Mouse (Mus musculus): ENCODE data around the gene Tmem254b. TPM values are rescaled to one million over a fixed set of nuclear protein-coding genes. Genes with fewer than 3 reads are reported as not detected.
"Not testable (repeated sequence)": the region's sequence is repeated elsewhere in the genome, so short reads cannot be mapped to it uniquely, and the experiment has no call there.

Tmem254b gene
- polyA plus RNA-seq (2014; fragmentation: Nextera tagmentation; extraction: Ambion mirVana), result 22.1 and 25.1 TPM in 2 replicates

DNA sequence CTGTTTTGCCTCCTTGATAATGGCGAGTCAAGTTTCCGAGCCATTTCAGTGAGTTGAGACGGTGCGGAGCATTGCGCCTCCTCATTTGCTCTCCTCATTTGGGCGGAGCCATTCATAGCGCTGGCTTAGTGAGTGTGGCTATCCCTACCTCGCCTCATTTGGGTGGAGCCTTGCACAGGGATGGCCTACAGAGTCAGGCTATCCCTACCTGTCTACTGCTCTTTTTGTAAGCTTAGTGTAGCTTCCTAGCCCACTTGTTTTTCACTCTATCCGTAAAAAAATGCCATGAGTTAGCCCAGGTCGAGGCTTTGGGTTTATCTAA lies at the start of gene Tmem254b:
TSS of gene Tmem254b (minus strand) at position 116 of the 322 bp plus-strand sequence.
- no CpG with 5 or more reads among the region's 10 CpGs for WGBS (ENCODE audit: insufficient replicate concordance)
- H3K4me3 ChIP-seq (ENCODE audit: low read depth, low read length); H3K27ac ChIP-seq (ENCODE audit: low read depth, low read length); H3K27me3 ChIP-seq (ENCODE audit: control insufficient read depth, insufficient read depth, low read length); H3K36me3 ChIP-seq (ENCODE audit: control insufficient read depth, insufficient read depth, low read length); H3K4me1 ChIP-seq (ENCODE audit: control insufficient read depth, insufficient read depth, low read length); ATAC-seq (replicated peaks; ENCODE audit: insufficient number of reproducible peaks, low FRiP score, low TSS enrichment); H3K4me2 ChIP-seq; H3K9me3 ChIP-seq (replicated peaks; ENCODE audit: control insufficient read depth, low read length); H3K9ac ChIP-seq (ENCODE audit: low read depth, low read length): not testable (repeated sequence)

DNA sequence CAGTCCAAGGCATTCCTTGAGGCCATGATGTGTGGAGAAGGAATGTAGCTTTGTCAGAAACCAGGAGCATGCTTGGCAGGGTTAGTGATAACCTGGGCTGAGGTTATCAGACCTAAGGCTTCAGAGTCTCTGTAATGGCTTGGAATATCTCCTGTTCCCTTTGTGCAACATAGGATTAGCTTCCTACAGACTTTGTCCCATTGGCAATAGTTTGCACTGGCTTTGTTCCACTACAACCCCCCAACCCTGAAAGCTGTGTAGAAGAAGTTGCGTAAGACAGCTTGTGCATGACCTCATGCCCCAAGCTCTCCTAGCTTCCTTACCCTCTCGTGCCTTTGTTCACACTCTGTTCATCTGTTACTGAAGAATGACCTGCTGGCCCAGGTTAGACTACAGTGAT lies 30.3 kb upstream of the Tmem254b start:
- not testable (repeated sequence) for H3K9me3 ChIP-seq (replicated peaks; ENCODE audit: control insufficient read depth, low read length); H3K9ac ChIP-seq (ENCODE audit: low read depth, low read length); H3K36me3 ChIP-seq (ENCODE audit: control insufficient read depth, insufficient read depth, low read length); H3K4me3 ChIP-seq (ENCODE audit: low read depth, low read length); H3K27me3 ChIP-seq (ENCODE audit: control insufficient read depth, insufficient read depth, low read length); ATAC-seq (replicated peaks; ENCODE audit: insufficient number of reproducible peaks, low FRiP score, low TSS enrichment); H3K4me1 ChIP-seq (ENCODE audit: control insufficient read depth, insufficient read depth, low read length); H3K27ac ChIP-seq (ENCODE audit: low read depth, low read length); H3K4me2 ChIP-seq
- no CpG with 5 or more reads among the region's 2 CpGs for WGBS (ENCODE audit: insufficient replicate concordance)

- H3K9ac ChIP-seq (ENCODE audit: low read depth, low read length); H3K4me1 ChIP-seq (ENCODE audit: control insufficient read depth, insufficient read depth, low read length); H3K27me3 ChIP-seq (ENCODE audit: control insufficient read depth, insufficient read depth, low read length); H3K4me2 ChIP-seq; H3K4me3 ChIP-seq (ENCODE audit: low read depth, low read length); H3K9me3 ChIP-seq (replicated peaks; ENCODE audit: control insufficient read depth, low read length); H3K27ac ChIP-seq (ENCODE audit: low read depth, low read length); H3K36me3 ChIP-seq (ENCODE audit: control insufficient read depth, insufficient read depth, low read length); ATAC-seq (replicated peaks; ENCODE audit: insufficient number of reproducible peaks, low FRiP score, low TSS enrichment): not testable (repeated sequence)
- no CpG with 5 or more reads among the region's 5 CpGs for WGBS (ENCODE audit: insufficient replicate concordance)
Measured at GRCm38 (mm10) chr14:26216233-26217000, 9.6 kb upstream of the Tmem254b start.

DNA sequence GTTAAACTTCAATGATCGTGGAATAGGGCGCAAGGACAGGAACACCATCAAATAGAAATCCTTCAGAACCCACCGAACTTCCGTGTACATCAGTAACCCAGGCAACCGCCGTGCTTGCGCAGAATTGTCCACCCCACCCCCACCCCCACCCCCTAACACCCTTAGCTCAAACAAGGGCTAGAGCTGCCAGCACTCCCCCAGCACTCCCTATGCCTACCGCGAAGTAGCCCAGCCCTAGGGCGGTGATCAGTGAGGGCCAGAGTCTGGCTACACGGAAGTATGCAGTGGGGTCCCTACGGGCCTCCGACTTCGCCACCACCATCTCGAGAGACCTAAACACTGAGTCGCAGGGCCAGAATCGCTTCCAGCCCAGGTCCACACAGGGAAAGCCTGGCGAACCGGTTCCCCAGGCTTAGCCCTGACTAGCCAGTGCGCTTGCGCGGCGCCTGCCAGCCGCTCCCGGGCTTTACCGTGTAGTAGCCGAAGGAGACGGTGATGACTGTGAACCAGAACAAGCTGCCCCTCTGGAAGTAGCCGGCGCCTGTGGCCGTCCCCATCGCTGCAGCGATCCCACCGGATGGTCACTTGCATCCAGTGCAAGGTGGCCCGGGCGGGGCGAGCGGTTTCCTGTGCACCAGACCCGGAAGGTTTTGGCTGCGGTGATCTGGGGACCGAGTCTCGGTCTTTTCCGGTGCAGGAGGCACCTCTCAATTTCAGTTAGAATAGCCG lies 480 bp downstream of the Tmem254b start:
- not testable (repeated sequence) for H3K9ac ChIP-seq (ENCODE audit: low read depth, low read length); H3K4me2 ChIP-seq; H3K36me3 ChIP-seq (ENCODE audit: control insufficient read depth, insufficient read depth, low read length); H3K4me1 ChIP-seq (ENCODE audit: control insufficient read depth, insufficient read depth, low read length); H3K27ac ChIP-seq (ENCODE audit: low read depth, low read length); H3K27me3 ChIP-seq (ENCODE audit: control insufficient read depth, insufficient read depth, low read length); H3K4me3 ChIP-seq (ENCODE audit: low read depth, low read length); ATAC-seq (replicated peaks; ENCODE audit: insufficient number of reproducible peaks, low FRiP score, low TSS enrichment); H3K9me3 ChIP-seq (replicated peaks; ENCODE audit: control insufficient read depth, low read length)
- no CpG with 5 or more reads among the region's 44 CpGs for WGBS (ENCODE audit: insufficient replicate concordance)

DNA sequence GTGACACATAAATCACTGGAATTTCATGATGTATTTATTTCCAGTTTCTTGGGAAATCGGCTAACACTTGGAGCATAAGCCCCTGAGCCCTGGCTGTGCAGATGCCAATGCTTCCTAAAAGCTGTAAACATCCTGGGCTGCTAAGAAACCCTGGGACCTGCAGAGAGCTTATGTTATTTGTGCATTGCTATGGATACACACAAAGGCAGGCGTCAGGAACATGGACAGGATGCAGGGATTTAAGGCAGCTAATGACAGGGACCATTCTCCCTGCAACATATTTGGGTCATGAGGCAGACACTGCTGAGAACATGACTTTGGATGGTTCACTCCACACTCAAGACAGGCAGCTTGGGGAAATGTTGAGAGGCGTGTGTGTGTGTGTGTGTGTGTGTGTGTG lies 9.0 kb downstream of the Tmem254b start:
- H3K9ac ChIP-seq (ENCODE audit: low read depth, low read length); H3K36me3 ChIP-seq (ENCODE audit: control insufficient read depth, insufficient read depth, low read length); ATAC-seq (replicated peaks; ENCODE audit: insufficient number of reproducible peaks, low FRiP score, low TSS enrichment); H3K4me1 ChIP-seq (ENCODE audit: control insufficient read depth, insufficient read depth, low read length); H3K4me2 ChIP-seq; H3K9me3 ChIP-seq (replicated peaks; ENCODE audit: control insufficient read depth, low read length); H3K27me3 ChIP-seq (ENCODE audit: control insufficient read depth, insufficient read depth, low read length); H3K27ac ChIP-seq (ENCODE audit: low read depth, low read length); H3K4me3 ChIP-seq (ENCODE audit: low read depth, low read length): not testable (repeated sequence)
- WGBS (ENCODE audit: insufficient replicate concordance), result no CpG with 5 or more reads among the region's 3 CpGs

GRCm38 (mm10) chr14:26188361-26188760 lies 18.5 kb downstream of the Tmem254b start:
- H3K9ac ChIP-seq (ENCODE audit: low read depth, low read length), result not testable (repeated sequence)
- WGBS (ENCODE audit: insufficient replicate concordance), result no CpG with 5 or more reads among the region's 8 CpGs

DNA sequence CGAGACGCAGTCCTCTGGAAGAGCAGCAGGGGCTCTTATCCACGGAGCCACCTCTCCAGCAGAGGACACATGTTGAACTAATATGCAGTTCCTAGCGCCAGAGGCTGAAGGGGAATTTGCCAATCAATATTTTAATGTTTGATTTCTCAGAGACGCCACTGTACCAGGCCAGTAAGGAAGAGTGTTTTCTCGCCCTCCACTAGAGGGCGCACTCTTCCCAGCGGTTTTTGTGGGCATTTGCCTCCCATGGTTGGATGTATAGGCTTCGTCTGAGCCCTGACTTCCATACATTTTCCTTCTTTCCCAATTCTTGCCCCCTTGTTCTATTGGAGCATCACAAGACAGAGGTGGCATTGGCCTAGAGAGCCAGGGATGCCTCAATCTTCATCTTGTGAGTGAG lies 20.2 kb downstream of the Tmem254b start:
- not testable (repeated sequence) for H3K27me3 ChIP-seq (ENCODE audit: control insufficient read depth, insufficient read depth, low read length); H3K36me3 ChIP-seq (ENCODE audit: control insufficient read depth, insufficient read depth, low read length); H3K27ac ChIP-seq (ENCODE audit: low read depth, low read length); H3K9ac ChIP-seq (ENCODE audit: low read depth, low read length); ATAC-seq (replicated peaks; ENCODE audit: insufficient number of reproducible peaks, low FRiP score, low TSS enrichment); H3K4me1 ChIP-seq (ENCODE audit: control insufficient read depth, insufficient read depth, low read length); H3K4me2 ChIP-seq; H3K4me3 ChIP-seq (ENCODE audit: low read depth, low read length); H3K9me3 ChIP-seq (replicated peaks; ENCODE audit: control insufficient read depth, low read length)
- WGBS (ENCODE audit: insufficient replicate concordance), result no CpG with 5 or more reads among the region's 9 CpGs

More at GRCm38 (mm10) chr14:26188361-26188760, 18.5 kb downstream of the Tmem254b start:
- not testable (repeated sequence) for H3K9me3 ChIP-seq (replicated peaks; ENCODE audit: control insufficient read depth, low read length); ATAC-seq (replicated peaks; ENCODE audit: insufficient number of reproducible peaks, low FRiP score, low TSS enrichment); H3K27me3 ChIP-seq (ENCODE audit: control insufficient read depth, insufficient read depth, low read length); H3K36me3 ChIP-seq (ENCODE audit: control insufficient read depth, insufficient read depth, low read length); H3K27ac ChIP-seq (ENCODE audit: low read depth, low read length); H3K4me3 ChIP-seq (ENCODE audit: low read depth, low read length); H3K4me2 ChIP-seq; H3K4me1 ChIP-seq (ENCODE audit: control insufficient read depth, insufficient read depth, low read length)

DNA sequence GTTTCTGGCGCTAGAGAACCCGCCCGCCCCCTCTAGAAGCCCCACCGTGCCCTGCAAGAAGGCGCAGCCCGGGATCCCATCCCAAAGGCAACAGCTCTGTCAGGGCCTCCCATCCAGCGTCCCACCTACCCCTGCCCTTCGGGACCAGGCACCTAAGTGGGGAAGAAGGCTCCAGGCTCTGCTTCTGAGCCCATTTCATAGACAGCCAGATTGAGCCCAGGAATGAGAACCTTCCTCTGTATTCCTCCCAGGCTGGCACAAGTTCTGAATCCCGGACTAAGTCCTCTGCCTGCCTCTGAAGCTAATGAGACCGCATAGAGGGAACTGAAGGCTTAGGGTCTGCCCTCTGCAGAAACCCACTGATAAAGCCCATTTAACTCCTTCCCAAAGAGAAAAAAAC lies 24.5 kb downstream of the Tmem254b start, which contains the start of gene Plac9b:
TSS of gene Plac9b (minus strand) at position 101 of the 400 bp plus-strand sequence.
- H3K27ac ChIP-seq (ENCODE audit: low read depth, low read length); ATAC-seq (replicated peaks; ENCODE audit: insufficient number of reproducible peaks, low FRiP score, low TSS enrichment); H3K27me3 ChIP-seq (ENCODE audit: control insufficient read depth, insufficient read depth, low read length); H3K9ac ChIP-seq (ENCODE audit: low read depth, low read length); H3K9me3 ChIP-seq (replicated peaks; ENCODE audit: control insufficient read depth, low read length); H3K36me3 ChIP-seq (ENCODE audit: control insufficient read depth, insufficient read depth, low read length); H3K4me3 ChIP-seq (ENCODE audit: low read depth, low read length); H3K4me1 ChIP-seq (ENCODE audit: control insufficient read depth, insufficient read depth, low read length); H3K4me2 ChIP-seq: not testable (repeated sequence)
- no CpG with 5 or more reads among the region's 10 CpGs for WGBS (ENCODE audit: insufficient replicate concordance)

GRCm38 (mm10) chr14:26181660-26182059 lies 25.2 kb downstream of the Tmem254b start:
- H3K27ac ChIP-seq (ENCODE audit: low read depth, low read length); ATAC-seq (replicated peaks; ENCODE audit: insufficient number of reproducible peaks, low FRiP score, low TSS enrichment): not testable (repeated sequence)
- no CpG with 5 or more reads among the region's 10 CpGs for WGBS (ENCODE audit: insufficient replicate concordance)

More at GRCm38 (mm10) chr14:26181660-26182059, 25.2 kb downstream of the Tmem254b start:
- not testable (repeated sequence) for H3K27me3 ChIP-seq (ENCODE audit: control insufficient read depth, insufficient read depth, low read length); H3K4me2 ChIP-seq; H3K4me1 ChIP-seq (ENCODE audit: control insufficient read depth, insufficient read depth, low read length); H3K9ac ChIP-seq (ENCODE audit: low read depth, low read length); H3K4me3 ChIP-seq (ENCODE audit: low read depth, low read length); H3K9me3 ChIP-seq (replicated peaks; ENCODE audit: control insufficient read depth, low read length); H3K36me3 ChIP-seq (ENCODE audit: control insufficient read depth, insufficient read depth, low read length)

All from heart, embryonic 11.5 days (tissue).